Mouse (Mus musculus): Measurements from ENCODE around the gene 1700015G11Rik. TPM values are rescaled to one million over a fixed set of nuclear protein-coding genes. Genes with fewer than 3 reads are reported as not detected.

The 1700015G11Rik gene
- polyA plus RNA-seq (2017; shearing (Covaris generic)) = not detected

GRCm38 (mm10) chr7:52015628-52016027 is at the start of gene 1700015G11Rik:
Gene 1700015G11Rik (minus strand): TSS chr7:52015728.

DNA sequence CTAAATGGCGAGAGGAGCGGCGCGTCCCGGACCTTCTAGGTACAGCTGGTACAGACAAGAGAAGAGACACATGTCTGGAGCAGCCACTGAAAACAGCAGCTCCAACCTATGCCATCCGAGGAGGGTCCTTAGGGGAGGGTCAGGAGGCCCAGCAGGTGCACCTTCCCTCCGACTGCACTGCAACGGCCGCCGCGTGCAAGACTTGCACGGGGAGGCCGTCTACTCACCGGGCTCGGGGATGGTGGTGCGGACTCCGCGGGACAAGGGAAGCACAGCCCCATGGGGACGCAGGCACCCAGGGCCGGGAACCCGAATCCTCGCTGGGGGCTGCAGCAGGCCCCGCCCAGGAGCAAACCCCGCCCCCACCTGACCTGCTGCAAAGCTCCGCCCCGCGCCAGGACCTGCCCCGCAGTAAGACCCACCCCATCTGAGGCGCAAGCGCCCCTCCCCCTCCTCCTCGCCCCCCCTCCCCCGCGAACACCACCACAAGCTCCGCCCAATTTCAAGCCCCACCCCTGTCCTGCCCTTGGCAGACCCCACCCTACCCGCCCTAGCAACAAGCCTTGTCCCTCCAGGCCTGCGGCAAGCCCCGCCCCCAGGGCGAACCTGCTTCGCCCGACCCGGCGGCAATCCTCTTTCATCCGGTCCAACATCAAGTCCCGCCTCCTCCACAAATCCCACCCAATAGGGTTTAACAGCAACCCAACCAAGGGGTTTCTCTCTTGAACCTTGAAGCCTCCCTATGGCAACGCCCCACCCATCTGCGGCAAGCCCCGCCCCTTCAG is 9.8 kb downstream of the 1700015G11Rik start, which contains the start of gene Svip:
Svip (minus strand) TSS at position 508 of the 785 bp plus-strand sequence.

Other genes starting within 250 kb of the 1700015G11Rik start
- 7.0 TPM for gene Gas2, start 153.7 kb downstream of the 1700015G11Rik start, polyA plus RNA-seq (2017; shearing (Covaris generic))
- 18.8 TPM for gene Fancf, start 153.5 kb downstream of the 1700015G11Rik start, polyA plus RNA-seq (2017; shearing (Covaris generic))
- gene Svip, start 9.7 kb downstream of the 1700015G11Rik start, polyA plus RNA-seq (2017; shearing (Covaris generic)) = 1.5 TPM

Data from effector memory CD4-positive, alpha-beta T cell, adult 5 months (primary cell).